Mouse (Mus musculus): Measurements from ENCODE around the gene Hist1h3g. TPM values are rescaled to one million over a fixed set of nuclear protein-coding genes. Genes with fewer than 3 reads are reported as not detected.
A peak's percentile ranks its signal among the peaks of the same experiment; 100 is the strongest.

Gene Hist1h3g
- polyA plus RNA-seq, 1 experiment from 2014 or later, result not detected

- Histone ChIP-seq H3K9ac (no peak overlapping the region), H3K4me3 (peak overlapping the region; percentile 42), H3K9me3 (no peaks in the 10 kb centered on the region), H3K27me3 (replicated peaks) (no peaks in the 10 kb centered on the region), H3K4me1 (peaks cover 11% of the 10 kb centered on the region; the same call in 1 of the 2 replicates), H3K36me3 (replicated peaks) (no peaks in the 10 kb centered on the region), H3K27ac (peak overlapping the region; percentile 13; the same call in 1 of the 2 replicates), H3K4me2 (peak overlapping the region; percentile 67)
- peak; percentile 91 for ATAC-seq (replicated peaks)
- WGBS, result under 1% methylated on average over 27 of the region's 27 CpGs
Measured at GRCm38 (mm10) chr13:23517603-23518294, 17.5 kb upstream of the Hist1h3g start.

- no peak overlapping the region for H3K27ac ChIP-seq
- under 1% methylated on average over 6 of the region's 6 CpGs for WGBS
- H3K9me3 ChIP-seq, result no peaks in the 10 kb centered on the region
- H3K4me3 ChIP-seq, result peak overlapping the region; percentile 42
- H3K4me2 ChIP-seq, result peak overlapping the region; percentile 67
- H3K27me3 ChIP-seq (replicated peaks), result no peaks in the 10 kb centered on the region
- no peak overlapping the region for H3K9ac ChIP-seq
- H3K4me1 ChIP-seq, result peaks cover 11% of the 10 kb centered on the region; the same call in 1 of the 2 replicates
- no peak for ATAC-seq (replicated peaks)
- H3K36me3 ChIP-seq (replicated peaks), result no peaks in the 10 kb centered on the region
Measured at GRCm38 (mm10) chr13:23518295-23518603, 17.0 kb upstream of the Hist1h3g start.

- no peaks in the 10 kb centered on the region for H3K27me3 ChIP-seq (replicated peaks)
- H3K4me2 ChIP-seq, result peak overlapping the region; percentile 67
- H3K36me3 ChIP-seq (replicated peaks), result no peaks in the 10 kb centered on the region
- H3K27ac ChIP-seq, result peak overlapping the region; percentile 60
- peaks cover 11% of the 10 kb centered on the region; the same call in 1 of the 2 replicates for H3K4me1 ChIP-seq
- no peak overlapping the region for H3K9ac ChIP-seq
- peak overlapping the region; percentile 42 for H3K4me3 ChIP-seq
- 0% methylated on average over 6 of the region's 6 CpGs for WGBS
- no peaks in the 10 kb centered on the region for H3K9me3 ChIP-seq
- 0 out of 2 replicates have a peak, but pooled peaks have one; percentile 31 for ATAC-seq (replicated peaks)
Measured at GRCm38 (mm10) chr13:23518885-23519284, 16.3 kb upstream of the Hist1h3g start.

- peaks cover 11% of the 10 kb centered on the region; the same call in 1 of the 2 replicates for H3K4me1 ChIP-seq
- H3K4me3 ChIP-seq, result peak overlapping the region; percentile 42
- peak; percentile 47; the same call in 1 of the 2 replicates for ATAC-seq (replicated peaks)
- H3K36me3 ChIP-seq (replicated peaks), result no peaks in the 10 kb centered on the region
- H3K27ac ChIP-seq, result peak overlapping the region; percentile 60; the same call in 1 of the 2 replicates
- no peak overlapping the region for H3K9ac ChIP-seq
- H3K4me2 ChIP-seq, result peak overlapping the region; percentile 67
- H3K27me3 ChIP-seq (replicated peaks), result no peaks in the 10 kb centered on the region
- under 1% methylated on average over 10 of the region's 10 CpGs for WGBS
- no peaks in the 10 kb centered on the region for H3K9me3 ChIP-seq
Measured at GRCm38 (mm10) chr13:23519416-23519815, 15.8 kb upstream of the Hist1h3g start.

- 0 out of 2 replicates have a peak overlapping the region, but pooled peaks have one; percentile 0 for H3K4me3 ChIP-seq
- WGBS, result 1% methylated on average over 14 of the region's 14 CpGs
- no peak overlapping the region for H3K27ac ChIP-seq
- H3K27me3 ChIP-seq (replicated peaks), result no peaks in the 10 kb centered on the region
- ATAC-seq (replicated peaks), result no peak
- no peak overlapping the region for H3K9ac ChIP-seq
- H3K4me1 ChIP-seq, result peaks cover 7% of the 10 kb centered on the region
- no peaks in the 10 kb centered on the region for H3K36me3 ChIP-seq (replicated peaks)
- peak overlapping the region; percentile 28; the same call in 1 of the 2 replicates for H3K4me2 ChIP-seq
- no peaks in the 10 kb centered on the region for H3K9me3 ChIP-seq
Measured at GRCm38 (mm10) chr13:23521703-23522102, 13.5 kb upstream of the Hist1h3g start.

- Histone ChIP-seq H3K4me2 (no peak overlapping the region), H3K27ac (no peak overlapping the region), H3K4me1 (peaks cover 12% of the 10 kb centered on the region), H3K27me3 (replicated peaks) (no peaks in the 10 kb centered on the region), H3K9me3 (no peaks in the 10 kb centered on the region), H3K9ac (no peak overlapping the region), H3K36me3 (replicated peaks) (no peaks in the 10 kb centered on the region), H3K4me3 (no peak overlapping the region)
- WGBS, result 49% methylated on average over 5 of the region's 5 CpGs
- ATAC-seq (replicated peaks), result no peak
Measured at GRCm38 (mm10) chr13:23523976-23524375, 11.2 kb upstream of the Hist1h3g start.

GRCm38 (mm10) chr13:23524654-23525053 is 10.6 kb upstream of the Hist1h3g start:
- H3K27ac ChIP-seq, result no peak overlapping the region
- H3K9me3 ChIP-seq, result no peaks in the 10 kb centered on the region
- H3K9ac ChIP-seq, result no peak overlapping the region
- H3K36me3 ChIP-seq (replicated peaks), result no peaks in the 10 kb centered on the region
- peak; percentile 43 for ATAC-seq (replicated peaks)
- H3K27me3 ChIP-seq (replicated peaks), result no peaks in the 10 kb centered on the region
- WGBS, result 7% methylated on average over 5 of the region's 5 CpGs
- H3K4me1 ChIP-seq, result peaks cover 11% of the 10 kb centered on the region
- H3K4me2 ChIP-seq, result 0 out of 2 replicates have a peak overlapping the region, but pooled peaks have one; percentile 13
- no peak overlapping the region for H3K4me3 ChIP-seq

GRCm38 (mm10) chr13:23525901-23526300 is 9.3 kb upstream of the Hist1h3g start:
- Histone ChIP-seq H3K4me2 (peak overlapping the region; percentile 52), H3K9ac (no peak overlapping the region), H3K4me3 (peak overlapping the region; percentile 50), H3K27me3 (replicated peaks) (no peaks in the 10 kb centered on the region), H3K4me1 (peaks cover 17% of the 10 kb centered on the region), H3K9me3 (no peaks in the 10 kb centered on the region), H3K27ac (no peak overlapping the region), H3K36me3 (replicated peaks) (no peaks in the 10 kb centered on the region)
- no peak for ATAC-seq (replicated peaks)
- WGBS, result 2% methylated on average over 10 of the region's 10 CpGs

GRCm38 (mm10) chr13:23526312-23526711 is 8.9 kb upstream of the Hist1h3g start:
- peak overlapping the region; percentile 38 for H3K9ac ChIP-seq
- WGBS, result under 1% methylated on average over 17 of the region's 17 CpGs
- H3K36me3 ChIP-seq (replicated peaks), result no peaks in the 10 kb centered on the region
- H3K27ac ChIP-seq, result peak overlapping the region; percentile 74
- peak overlapping the region; percentile 52 for H3K4me2 ChIP-seq
- H3K4me3 ChIP-seq, result peak overlapping the region; percentile 50
- peak; percentile 34; the same call in 1 of the 2 replicates for ATAC-seq (replicated peaks)
- peaks cover 17% of the 10 kb centered on the region for H3K4me1 ChIP-seq
- no peaks in the 10 kb centered on the region for H3K27me3 ChIP-seq (replicated peaks)
- no peaks in the 10 kb centered on the region for H3K9me3 ChIP-seq

- WGBS, result 82% methylated on average over 5 of the region's 5 CpGs
- peaks cover 35% of the 10 kb centered on the region for H3K4me1 ChIP-seq
- H3K4me3 ChIP-seq, result no peak overlapping the region
- no peaks in the 10 kb centered on the region for H3K9me3 ChIP-seq
- H3K27ac ChIP-seq, result no peak overlapping the region
- H3K9ac ChIP-seq, result no peak overlapping the region
- H3K27me3 ChIP-seq (replicated peaks), result no peaks in the 10 kb centered on the region
- ATAC-seq (replicated peaks), result no peak
- no peak overlapping the region for H3K4me2 ChIP-seq
- no peaks in the 10 kb centered on the region for H3K36me3 ChIP-seq (replicated peaks)
Measured at GRCm38 (mm10) chr13:23529005-23529404, 6.2 kb upstream of the Hist1h3g start.

GRCm38 (mm10) chr13:23529480-23530165 is 5.6 kb upstream of the Hist1h3g start:
- peaks cover 41% of the 10 kb centered on the region for H3K4me1 ChIP-seq
- no peak for ATAC-seq (replicated peaks)
- peak overlapping the region; percentile 85 for H3K4me2 ChIP-seq
- H3K27ac ChIP-seq, result peak overlapping the region; percentile 96
- peak overlapping the region; percentile 54 for H3K4me3 ChIP-seq
- H3K9ac ChIP-seq, result peak overlapping the region; percentile 75; the same call in 1 of the 2 replicates
- H3K27me3 ChIP-seq (replicated peaks), result no peaks in the 10 kb centered on the region
- WGBS, result 32% methylated on average over 2 of the region's 2 CpGs
- no peaks in the 10 kb centered on the region for H3K9me3 ChIP-seq
- H3K36me3 ChIP-seq (replicated peaks), result no peaks in the 10 kb centered on the region

GRCm38 (mm10) chr13:23530181-23530900 is 4.9 kb upstream of the Hist1h3g start:
- peak; percentile 13; the same call in 1 of the 2 replicates for ATAC-seq (replicated peaks)
- H3K4me3 ChIP-seq, result peak overlapping the region; percentile 54
- no peaks in the 10 kb centered on the region for H3K27me3 ChIP-seq (replicated peaks)
- H3K27ac ChIP-seq, result peak overlapping the region; percentile 96
- peak overlapping the region; percentile 75 for H3K9ac ChIP-seq
- H3K36me3 ChIP-seq (replicated peaks), result no peaks in the 10 kb centered on the region
- H3K9me3 ChIP-seq, result no peaks in the 10 kb centered on the region
- H3K4me2 ChIP-seq, result peak overlapping the region; percentile 85
- WGBS, result under 1% methylated on average over 20 of the region's 20 CpGs
- peaks cover 41% of the 10 kb centered on the region for H3K4me1 ChIP-seq

Data from midbrain, embryonic 15.5 days (tissue).